Mouse (Mus musculus) olfactory bulb, adult 2 months (tissue): ENCODE results near the gene Szrd1.

ENCODE experiments used
- CTCF ChIP-seq: fragments of 200-500 bp; IDR thresholded peaks from 2 replicates; pipeline ENCODE4 v1.5.1; 2012; ENCODE audit warnings: low read depth, mild to moderate bottlenecking, low read length, moderate library complexity; ENCODE audit not compliant: insufficient read depth
- POLR2A ChIP-seq: fragments of 200-500 bp; IDR thresholded peaks from 2 replicates; pipeline ENCODE4 v1.6.1; 2012; ENCODE audit warnings: mild to moderate bottlenecking, low read depth, low read length, moderate library complexity; ENCODE audit not compliant: insufficient read depth

DNA sequence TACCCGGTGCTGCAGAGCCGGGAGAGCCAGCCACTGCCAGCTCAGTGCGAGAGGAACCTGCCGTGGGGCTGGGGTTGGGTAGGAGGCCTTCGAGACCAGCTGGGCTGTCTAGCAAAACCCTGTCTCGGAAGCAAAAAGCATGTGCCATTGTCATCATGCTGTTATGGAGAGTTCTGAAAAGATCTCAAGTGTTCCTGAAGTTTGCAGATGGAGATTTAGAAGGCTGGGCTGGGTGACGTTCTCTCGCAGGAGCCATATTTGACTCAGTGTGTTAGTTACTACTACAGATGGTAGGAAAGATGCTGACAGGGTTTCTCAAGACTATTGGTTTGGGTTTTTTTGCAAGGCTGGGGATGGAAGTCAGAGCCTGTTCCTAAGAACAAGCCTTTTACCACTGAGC, 32.5 kb upstream of the Szrd1 start:
- no peak for TF ChIP-seq CTCF
- no peak for TF ChIP-seq POLR2A
